Mouse (Mus musculus): ENCODE measurements around the gene Ccl24.
"Not testable (repeated sequence)": the region's sequence is repeated elsewhere in the genome, so short reads cannot be mapped to it uniquely, and the experiment has no call there.

The Ccl24 gene

GRCm38 (mm10) chr5:135573006-135573405, at the start of gene Ccl24:
TSS of gene Ccl24 (minus strand) at chr5:135573049.
- no peak for DNase-seq (ENCODE audit: low spot score)

GRCm38 (mm10) chr5:135621725-135622124, 48.9 kb upstream of the Ccl24 start:
- no peak for DNase-seq (ENCODE audit: low spot score)

GRCm38 (mm10) chr5:135620526-135620925, 47.7 kb upstream of the Ccl24 start:
- no peak for DNase-seq (ENCODE audit: low spot score)

DNA sequence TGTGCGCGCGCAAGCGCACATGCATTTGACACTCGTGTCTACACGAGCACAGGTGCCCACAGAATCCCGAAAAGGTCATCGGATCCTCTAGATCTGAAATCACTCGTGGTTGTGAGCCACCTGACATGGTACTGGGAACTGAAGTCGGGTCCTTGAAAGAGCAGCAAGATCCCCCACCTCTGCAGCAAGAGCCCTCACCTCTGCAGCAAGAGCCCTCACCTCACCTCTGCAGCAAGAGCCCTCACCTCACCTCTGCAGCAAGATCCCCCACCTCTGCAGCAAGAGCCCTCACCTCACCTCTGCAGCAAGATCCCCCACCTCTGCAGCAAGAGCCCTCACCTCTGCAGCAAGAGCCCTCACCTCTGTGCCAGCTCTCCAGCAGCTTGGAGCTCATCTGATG, 46.9 kb upstream of the Ccl24 start:
- not testable (repeated sequence) for DNase-seq (ENCODE audit: low spot score)

DNA sequence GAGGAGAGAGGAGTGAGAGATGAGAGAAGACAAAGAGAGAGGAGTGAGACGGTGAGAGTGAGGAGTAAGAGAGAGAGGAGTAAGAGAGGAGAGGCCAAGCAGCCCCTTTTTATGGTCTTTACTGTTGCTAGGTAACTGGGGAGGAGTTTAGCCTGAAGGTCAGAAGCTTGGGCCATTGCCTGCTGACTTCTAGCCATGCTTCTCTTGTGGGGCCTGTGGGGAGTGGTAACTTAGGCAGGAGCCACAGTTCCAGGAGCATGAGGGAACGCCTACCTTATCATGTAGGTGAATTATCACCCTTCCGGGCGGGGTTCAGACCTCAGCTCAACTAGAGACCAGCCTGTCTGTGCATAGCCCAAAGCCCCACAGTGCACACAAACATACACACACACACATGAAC, 36.9 kb upstream of the Ccl24 start:
- DNase-seq (ENCODE audit: low spot score) = no peak

DNA sequence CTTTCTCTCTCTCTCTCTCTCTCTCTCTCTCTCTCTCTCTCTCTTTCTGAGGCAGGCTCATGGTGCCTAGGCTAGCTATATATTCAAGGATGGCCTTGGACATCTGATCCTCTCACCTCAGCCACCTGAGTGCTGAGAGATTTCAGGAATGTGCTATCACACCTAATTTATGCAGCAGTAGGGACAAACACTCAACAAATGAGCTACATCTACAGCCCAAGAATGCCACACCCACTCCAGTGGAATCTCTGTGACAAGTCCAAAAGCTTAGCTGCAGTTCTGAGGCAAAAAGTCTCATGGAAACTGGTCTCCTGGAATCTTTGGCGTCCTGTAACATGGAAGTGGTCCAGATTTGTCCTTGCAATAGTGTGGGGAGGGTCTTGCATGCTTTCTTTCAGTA, 34.7 kb upstream of the Ccl24 start:
- no peak for DNase-seq (ENCODE audit: low spot score)

DNA sequence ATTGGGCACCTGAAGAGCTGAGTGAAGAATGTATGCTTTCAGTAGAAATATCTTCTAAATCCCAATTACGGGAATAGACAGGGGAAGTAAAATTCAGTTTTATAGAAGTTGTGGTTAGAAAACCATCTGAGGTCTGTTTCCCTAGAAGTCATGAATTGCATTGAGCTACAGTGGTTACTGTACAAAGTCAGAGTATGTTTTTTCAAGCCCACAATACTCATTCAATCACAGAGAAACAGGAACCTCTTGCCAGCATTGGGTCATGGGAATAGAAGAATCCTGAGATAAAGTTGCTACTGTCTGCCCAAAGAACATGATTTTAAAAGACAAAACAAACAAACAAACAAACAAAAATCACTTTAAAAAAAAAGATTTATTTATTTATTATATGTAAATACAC, 33.9 kb upstream of the Ccl24 start:
- DNase-seq (ENCODE audit: low spot score) = not testable (repeated sequence)

GRCm38 (mm10) chr5:135604643-135605042, 31.8 kb upstream of the Ccl24 start:
- not testable (repeated sequence) for DNase-seq (ENCODE audit: low spot score)

GRCm38 (mm10) chr5:135589996-135590784, 17.3 kb upstream of the Ccl24 start:
- no peak for DNase-seq (ENCODE audit: low spot score)

GRCm38 (mm10) chr5:135587764-135588163, 14.9 kb upstream of the Ccl24 start:
- no peak for DNase-seq (ENCODE audit: low spot score)

GRCm38 (mm10) chr5:135585691-135586090, 12.8 kb upstream of the Ccl24 start:
- no peak for DNase-seq (ENCODE audit: low spot score)

DNA sequence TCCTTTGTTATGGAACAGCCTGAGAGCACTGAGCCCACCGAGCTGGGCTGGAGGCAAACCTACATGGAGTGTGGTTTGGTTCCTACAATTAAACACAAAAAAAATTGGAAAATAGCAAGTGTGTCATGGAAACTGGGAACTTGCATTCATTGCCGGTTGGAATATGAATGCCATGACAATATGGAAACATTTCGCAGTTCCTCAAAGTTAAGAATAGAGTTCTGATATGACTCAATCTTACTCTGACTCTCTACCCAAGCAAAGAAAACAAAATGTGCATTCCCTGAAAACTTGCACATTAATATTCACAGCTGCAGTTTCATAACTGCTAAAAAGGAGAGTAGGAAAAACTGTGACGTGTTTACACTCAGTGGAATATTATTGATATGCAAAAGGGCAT, 9.5 kb upstream of the Ccl24 start:
- no peak for DNase-seq (ENCODE audit: low spot score)

- no peak for DNase-seq (ENCODE audit: low spot score)
Measured at GRCm38 (mm10) chr5:135579331-135579751, 6.5 kb upstream of the Ccl24 start.

GRCm38 (mm10) chr5:135576055-135576454, 3.2 kb upstream of the Ccl24 start:
- DNase-seq (ENCODE audit: low spot score) = no peak

- DNase-seq (ENCODE audit: low spot score) = no peak
Measured at GRCm38 (mm10) chr5:135568698-135569097, 4.2 kb downstream of the Ccl24 start.

DNA sequence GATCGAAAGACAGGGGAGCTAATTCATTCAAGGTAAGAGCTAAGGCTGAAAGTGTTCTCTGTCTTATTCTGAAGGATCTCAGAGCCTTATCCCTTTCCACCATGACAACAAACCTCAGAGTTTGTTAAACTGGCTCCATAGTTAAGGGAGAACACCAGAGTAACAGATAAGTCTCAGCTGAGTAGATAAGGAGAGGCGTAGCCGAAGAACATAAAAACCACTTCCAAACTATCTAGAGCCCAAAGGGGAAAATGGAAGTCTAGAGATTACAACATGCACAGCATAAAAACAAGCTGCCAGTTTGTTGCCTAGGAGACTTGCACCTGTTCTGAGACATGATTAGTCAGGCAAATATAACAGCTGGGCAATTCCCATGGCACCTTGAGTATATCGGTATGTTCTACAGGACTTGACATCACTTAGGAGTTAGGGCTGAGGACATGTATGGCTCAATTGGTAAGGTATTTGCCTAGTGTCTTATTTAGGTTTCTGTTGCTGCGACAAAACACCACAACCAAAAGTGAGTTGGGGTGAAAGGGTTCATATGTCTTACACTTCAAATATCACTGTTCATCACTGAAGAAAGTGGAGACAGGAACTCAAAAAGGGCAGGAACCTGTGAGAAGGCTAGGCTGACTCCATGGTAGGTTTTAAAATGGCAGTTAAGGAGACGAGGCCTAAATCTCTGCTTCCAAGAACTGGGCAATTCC, 5.1 kb downstream of the Ccl24 start:
- no peak for DNase-seq (ENCODE audit: low spot score)

GRCm38 (mm10) chr5:135563469-135563868, 9.4 kb downstream of the Ccl24 start, which contains the start of gene Ccl26:
TSS of gene Ccl26 (minus strand) at chr5:135563569.
- no peak for DNase-seq (ENCODE audit: low spot score)

DNA sequence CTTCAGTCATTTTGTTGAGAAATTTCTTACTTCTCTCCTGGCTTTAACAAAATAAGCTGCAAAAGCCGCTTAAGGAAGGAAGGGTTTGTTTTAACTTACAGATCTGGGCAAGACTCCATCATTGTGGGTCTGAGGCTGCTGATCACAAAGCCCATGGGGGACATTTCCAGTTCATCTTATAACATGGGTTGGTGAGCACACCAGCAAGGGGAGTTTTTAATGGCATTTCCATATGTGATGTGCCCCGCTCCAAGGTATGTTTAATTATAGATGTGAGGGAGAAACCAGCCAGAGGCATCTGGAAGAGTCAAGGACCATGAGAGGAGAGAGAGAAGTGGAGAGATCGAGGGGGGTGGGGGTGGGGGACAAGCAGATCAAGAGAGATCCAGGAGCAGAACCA, 15.2 kb downstream of the Ccl24 start:
- no peak for DNase-seq (ENCODE audit: low spot score)

DNA sequence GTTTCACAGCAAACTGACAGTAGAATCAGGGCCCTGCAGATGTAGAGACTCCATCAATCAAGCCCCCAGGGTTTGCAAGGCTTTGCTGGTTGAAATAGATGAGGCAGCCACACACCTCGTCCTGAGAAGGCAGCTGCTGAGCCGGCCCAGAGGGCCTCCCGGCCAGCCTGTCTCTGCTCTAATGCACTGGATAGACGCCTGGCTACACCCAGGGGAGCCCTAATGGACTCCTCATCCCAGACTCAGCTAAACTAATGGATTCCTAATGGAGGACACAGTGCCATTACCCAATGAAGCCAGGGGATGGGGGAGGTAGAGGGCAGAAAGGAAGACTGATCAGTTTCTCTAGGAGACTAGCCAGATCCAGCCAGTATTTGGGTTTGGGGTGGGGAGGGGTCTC, 15.8 kb downstream of the Ccl24 start:
- no peak for DNase-seq (ENCODE audit: low spot score)

DNA sequence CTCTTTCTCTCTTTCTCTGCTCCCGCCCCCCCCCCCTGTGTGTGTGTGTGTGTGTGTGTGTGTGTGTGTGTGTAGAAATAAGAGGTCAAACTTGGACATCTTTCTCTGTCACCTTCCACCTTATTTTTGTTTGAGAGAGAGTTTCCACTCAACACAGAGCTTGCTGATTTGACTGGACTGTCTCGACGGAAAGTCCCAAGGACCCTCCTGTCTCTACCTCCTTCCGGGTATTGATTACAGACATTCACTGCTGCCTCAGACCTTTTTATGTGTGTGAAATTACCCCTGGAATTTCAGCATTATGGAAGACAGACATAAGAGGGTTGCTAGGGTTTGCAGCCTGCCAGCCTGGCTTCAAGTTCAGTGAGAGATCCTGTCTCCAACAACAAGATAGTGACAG, 16.6 kb downstream of the Ccl24 start:
- no peak for DNase-seq (ENCODE audit: low spot score)

DNA sequence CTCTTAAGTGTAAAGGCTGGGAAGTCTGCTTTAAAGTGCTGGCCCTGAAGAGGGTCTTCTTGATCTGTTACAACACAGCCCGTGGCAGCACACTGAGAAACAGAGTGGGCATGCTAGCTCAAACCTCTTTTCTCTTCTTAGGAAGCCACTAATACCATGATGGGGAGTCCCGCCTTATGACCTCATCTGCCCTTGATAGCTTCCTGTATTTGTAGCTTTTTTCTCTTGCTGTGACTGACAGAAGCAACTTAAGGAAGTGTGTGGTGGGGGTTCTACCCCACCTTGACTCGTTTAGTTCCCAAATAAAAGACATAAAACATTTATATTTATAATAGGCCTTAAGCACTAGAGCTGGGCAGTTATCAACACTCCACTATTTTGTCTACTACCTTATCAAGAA, 21.3 kb downstream of the Ccl24 start:
- no peak for DNase-seq (ENCODE audit: low spot score)

DNA sequence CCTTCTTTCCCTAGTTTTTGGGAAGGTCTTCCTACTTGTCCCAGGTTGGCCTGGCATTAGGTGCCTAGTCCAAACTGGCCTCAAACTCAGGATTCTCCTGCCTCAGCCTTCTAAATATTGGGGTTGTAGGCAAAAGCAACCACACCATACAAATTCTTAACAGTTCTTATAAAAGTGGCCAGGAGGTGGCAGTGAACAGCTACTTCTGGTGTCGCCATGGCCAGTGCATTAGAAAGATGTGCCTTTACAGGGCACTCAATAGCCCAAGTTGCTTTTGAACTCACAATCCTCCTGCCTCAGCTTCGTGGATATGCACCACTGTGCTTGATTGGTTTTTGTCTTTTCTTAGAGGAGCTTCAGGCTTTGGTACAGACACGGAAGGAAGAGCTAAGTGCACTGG, 21.9 kb downstream of the Ccl24 start:
- DNase-seq (ENCODE audit: low spot score) = no peak

DNA sequence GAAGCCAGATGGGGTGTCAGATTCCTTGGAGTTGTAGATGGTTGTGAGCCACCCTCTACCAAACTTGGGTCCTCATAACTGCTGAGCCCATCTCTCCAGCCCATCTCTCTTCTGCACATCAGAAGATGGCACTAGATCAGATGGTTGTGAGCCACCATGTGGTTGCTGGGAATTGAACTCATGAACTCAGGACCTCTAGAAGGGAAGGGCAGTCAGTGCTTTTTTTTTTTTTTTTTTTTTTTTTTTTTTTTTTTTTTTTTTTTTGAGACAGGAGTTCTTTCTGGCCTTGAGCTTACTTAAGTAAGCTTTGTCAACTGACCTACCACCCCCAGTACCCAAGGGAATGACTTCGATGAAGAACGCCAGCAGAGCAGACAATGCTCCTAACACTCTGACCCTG, 24.9 kb downstream of the Ccl24 start:
- DNase-seq (ENCODE audit: low spot score) = no peak

All from urinary bladder, postnatal 25 days (tissue).